Mouse (Mus musculus): Measurements from ENCODE around the gene Nol9. TPM values are rescaled to one million over a fixed set of nuclear protein-coding genes. Genes with fewer than 3 reads are reported as not detected.

The Nol9 gene
- polyA plus RNA-seq, 1 experiment from 2014 or later = 8.5 TPM

DNA sequence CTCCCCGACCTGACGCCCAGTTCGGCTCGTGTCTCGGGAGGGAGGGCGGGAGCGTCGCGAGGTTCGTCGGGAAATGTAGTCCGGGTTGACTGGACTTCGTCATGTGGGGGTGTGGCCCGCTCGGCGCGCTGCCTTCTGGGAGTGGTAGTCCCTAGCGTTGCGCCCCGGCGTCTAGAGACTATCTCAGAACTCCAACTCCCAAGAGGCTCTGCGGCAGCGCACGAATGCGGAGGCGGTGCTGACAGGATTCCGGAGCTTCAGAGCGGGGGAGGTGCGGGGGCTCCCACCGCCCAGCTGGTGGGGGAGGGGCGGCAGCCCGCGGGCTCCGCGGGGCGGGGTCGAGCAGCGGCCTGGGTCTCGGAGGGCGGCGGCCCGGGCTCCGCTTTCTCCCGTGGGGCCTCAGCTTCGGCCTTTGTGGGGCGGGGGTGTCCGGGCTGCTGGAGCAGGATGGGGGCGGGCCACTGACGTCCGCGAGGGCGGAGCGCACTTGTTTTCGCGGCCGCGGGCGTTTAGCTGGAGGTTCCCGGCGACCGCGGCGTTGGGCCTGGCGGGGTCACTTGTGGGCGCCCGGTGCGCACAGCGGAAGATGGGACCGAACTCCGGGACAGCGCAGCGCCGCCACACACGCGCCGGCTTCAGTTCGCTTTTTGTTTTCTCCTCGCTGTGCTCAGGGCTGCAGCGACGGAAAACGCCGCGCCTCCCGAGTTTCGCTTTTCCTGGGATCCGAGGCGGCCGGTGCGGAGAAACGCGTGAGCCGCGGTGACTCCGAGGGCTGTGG is 42.8 kb upstream of the Nol9 start, which contains the start of gene Phf13:
Gene Phf13 (minus strand): TSS at position 86 of the 778 bp plus-strand sequence.
- peaks cover 5% of the 10 kb centered on the region for H3K27me3 ChIP-seq (ENCODE audit: insufficient read depth, low read length)
- H3K27ac ChIP-seq (ENCODE audit: low read depth) = peak within 1 kb of the TSS; percentile 98
- peak; percentile 99 for DNase-seq
- peak within 1 kb of the TSS; percentile 95 for H3K9ac ChIP-seq (replicated peaks)
- H3K4me3 ChIP-seq (ENCODE audit: low read depth, low read length) = peak within 1 kb of the TSS; percentile 97
- peaks cover 8% of the 10 kb centered on the region for H3K36me3 ChIP-seq (replicated peaks; ENCODE audit: insufficient read depth, low read length)
- no peaks in the 10 kb centered on the region for H3K9me3 ChIP-seq (ENCODE audit: low read length)
- TF ChIP-seq EP300 (IDR thresholded peaks at IDR 0.05; ENCODE audit: low read depth) (no peak), CTCF (IDR thresholded peaks at IDR 0.05; ENCODE audit: low read depth) (no peak)
- H3K4me2 ChIP-seq (ENCODE audit: low read depth, low read length) = peak within 1 kb of the TSS; percentile 100
- H3K4me1 ChIP-seq (ENCODE audit: insufficient read depth) = peaks cover 17% of the 10 kb centered on the region
- WGBS (ENCODE audit: insufficient replicate concordance) = 2% methylated on average over 58 of the region's 94 CpGs
- ATAC-seq = peak; percentile 96

- Histone ChIP-seq H3K4me3 (ENCODE audit: low read depth, low read length) (peak overlapping the region; percentile 97), H3K4me1 (ENCODE audit: insufficient read depth) (peaks cover 17% of the 10 kb centered on the region), H3K9me3 (ENCODE audit: low read length) (no peaks in the 10 kb centered on the region), H3K36me3 (replicated peaks; ENCODE audit: insufficient read depth, low read length) (peaks cover 3% of the 10 kb centered on the region), H3K27ac (ENCODE audit: low read depth) (peak overlapping the region; percentile 98), H3K9ac (replicated peaks) (peak overlapping the region; percentile 82), H3K27me3 (ENCODE audit: insufficient read depth, low read length) (peaks cover 5% of the 10 kb centered on the region), H3K4me2 (ENCODE audit: low read depth, low read length) (peak overlapping the region; percentile 100)
- TF ChIP-seq EP300 (IDR thresholded peaks at IDR 0.05; ENCODE audit: low read depth) (no peak), CTCF (IDR thresholded peaks at IDR 0.05; ENCODE audit: low read depth) (no peak)
- WGBS (ENCODE audit: insufficient replicate concordance) = 2% methylated on average over 13 of the region's 13 CpGs
- ATAC-seq = no peak
- no peak for DNase-seq
These were observed 42.2 kb upstream of the Nol9 start for GRCm38 (mm10) chr4:151996951-151997222.

DNA sequence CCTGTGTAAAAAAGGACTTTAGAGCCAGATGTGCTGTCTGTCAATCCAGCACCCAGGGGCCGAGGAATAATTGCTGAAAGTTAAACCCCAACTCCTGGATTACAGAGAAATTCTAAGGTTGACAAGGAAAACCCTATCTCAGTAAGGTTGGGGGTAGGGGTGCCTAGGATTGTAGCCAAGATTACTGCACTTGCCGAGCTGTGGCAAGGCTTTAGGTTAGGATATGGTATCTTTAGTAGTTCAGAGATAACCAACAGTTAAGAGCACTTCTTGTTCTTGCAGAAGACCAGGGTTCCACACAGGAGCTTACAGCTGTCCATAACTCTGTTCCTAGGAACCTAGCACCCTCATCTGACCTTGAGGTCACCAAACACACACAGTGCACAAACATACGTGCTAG is 41.4 kb upstream of the Nol9 start:
- Histone ChIP-seq H3K36me3 (replicated peaks; ENCODE audit: insufficient read depth, low read length) (no peaks in the 10 kb centered on the region), H3K9ac (replicated peaks) (peak overlapping the region; percentile 82; the same call in 1 of the 2 replicates), H3K9me3 (ENCODE audit: low read length) (no peaks in the 10 kb centered on the region), H3K27me3 (ENCODE audit: insufficient read depth, low read length) (peaks cover 5% of the 10 kb centered on the region), H3K4me3 (ENCODE audit: low read depth, low read length) (peak overlapping the region; percentile 97; the same call in 1 of the 2 replicates), H3K27ac (ENCODE audit: low read depth) (no peak overlapping the region), H3K4me1 (ENCODE audit: insufficient read depth) (peaks cover 17% of the 10 kb centered on the region), H3K4me2 (ENCODE audit: low read depth, low read length) (peak overlapping the region; percentile 100)
- WGBS (ENCODE audit: insufficient replicate concordance) = 53% methylated on average over 3 of the region's 3 CpGs
- no peak for DNase-seq
- TF ChIP-seq EP300 (IDR thresholded peaks at IDR 0.05; ENCODE audit: low read depth) (no peak), CTCF (IDR thresholded peaks at IDR 0.05; ENCODE audit: low read depth) (no peak)
- ATAC-seq = no peak

GRCm38 (mm10) chr4:151999481-151999880 is 39.6 kb upstream of the Nol9 start:
- 34% methylated on average over 3 of the region's 3 CpGs for WGBS (ENCODE audit: insufficient replicate concordance)
- no peak for DNase-seq
- H3K4me1 ChIP-seq (ENCODE audit: insufficient read depth) = peaks cover 15% of the 10 kb centered on the region

GRCm38 (mm10) chr4:152000906-152001305 is 38.2 kb upstream of the Nol9 start:
- ATAC-seq (no peak), DNase-seq (no peak)
- H3K9me3 ChIP-seq (ENCODE audit: low read length) = no peaks in the 10 kb centered on the region
- no peak for TF ChIP-seq EP300 (IDR thresholded peaks at IDR 0.05; ENCODE audit: low read depth)
- no peaks in the 10 kb centered on the region for H3K27me3 ChIP-seq (ENCODE audit: insufficient read depth, low read length)
- no peak overlapping the region for H3K27ac ChIP-seq (ENCODE audit: low read depth)
- peaks cover 8% of the 10 kb centered on the region; the same call in 1 of the 2 replicates for H3K4me1 ChIP-seq (ENCODE audit: insufficient read depth)
- no peaks in the 10 kb centered on the region for H3K36me3 ChIP-seq (replicated peaks; ENCODE audit: insufficient read depth, low read length)
- H3K9ac ChIP-seq (replicated peaks) = no peak overlapping the region
- no peak overlapping the region for H3K4me2 ChIP-seq (ENCODE audit: low read depth, low read length)
- WGBS (ENCODE audit: insufficient replicate concordance) = 47% methylated on average over 4 of the region's 4 CpGs
- no peak overlapping the region for H3K4me3 ChIP-seq (ENCODE audit: low read depth, low read length)

More at GRCm38 (mm10) chr4:151999481-151999880, 39.6 kb upstream of the Nol9 start:
- H3K36me3 ChIP-seq (replicated peaks; ENCODE audit: insufficient read depth, low read length) = no peaks in the 10 kb centered on the region
- no peak for TF ChIP-seq EP300 (IDR thresholded peaks at IDR 0.05; ENCODE audit: low read depth)
- no peaks in the 10 kb centered on the region for H3K9me3 ChIP-seq (ENCODE audit: low read length)
- no peak for ATAC-seq
- no peak overlapping the region for H3K9ac ChIP-seq (replicated peaks)
- no peak overlapping the region for H3K4me2 ChIP-seq (ENCODE audit: low read depth, low read length)
- no peak overlapping the region for H3K27ac ChIP-seq (ENCODE audit: low read depth)
- no peak overlapping the region for H3K4me3 ChIP-seq (ENCODE audit: low read depth, low read length)
- H3K27me3 ChIP-seq (ENCODE audit: insufficient read depth, low read length) = no peaks in the 10 kb centered on the region

DNA sequence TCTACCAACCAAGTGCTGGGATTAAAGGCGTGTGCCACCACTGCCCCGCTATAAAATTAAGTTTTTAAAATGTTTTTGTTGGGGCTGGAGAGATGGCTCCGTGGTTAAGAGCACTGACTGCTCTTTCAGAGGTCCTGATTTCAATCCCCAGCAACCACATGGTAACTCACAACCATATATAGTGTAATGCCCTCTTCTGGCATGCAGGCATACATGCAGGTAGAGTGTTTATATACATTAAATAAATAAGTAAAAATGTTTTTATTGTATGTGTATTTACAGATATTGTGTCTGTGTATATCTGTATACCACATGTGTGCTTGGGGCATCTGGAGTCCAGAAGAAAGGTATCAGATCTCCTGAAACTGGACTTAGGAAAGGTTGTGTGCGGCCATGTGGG is 37.8 kb upstream of the Nol9 start:
- 68% methylated on average over 4 of the region's 4 CpGs for WGBS (ENCODE audit: insufficient replicate concordance)
- Histone ChIP-seq H3K4me1 (ENCODE audit: insufficient read depth) (peaks cover 8% of the 10 kb centered on the region; the same call in 1 of the 2 replicates), H3K9ac (replicated peaks) (no peak overlapping the region), H3K4me2 (ENCODE audit: low read depth, low read length) (no peak overlapping the region), H3K27ac (ENCODE audit: low read depth) (no peak overlapping the region), H3K9me3 (ENCODE audit: low read length) (no peaks in the 10 kb centered on the region), H3K4me3 (ENCODE audit: low read depth, low read length) (no peak overlapping the region), H3K36me3 (replicated peaks; ENCODE audit: insufficient read depth, low read length) (no peaks in the 10 kb centered on the region), H3K27me3 (ENCODE audit: insufficient read depth, low read length) (no peaks in the 10 kb centered on the region)
- ATAC-seq (no peak), DNase-seq (no peak)
- TF ChIP-seq EP300 (IDR thresholded peaks at IDR 0.05; ENCODE audit: low read depth) = no peak
- TF ChIP-seq CTCF (IDR thresholded peaks at IDR 0.05; ENCODE audit: low read depth) = peak; percentile 23; the same call in 1 of the 2 replicates
